Comparison of ENCODE assay signal across 9 mouse cellular contexts in genomic region chr14:9393271-9393771, GRCm38 (mm10).
DNase-seq lines count a peak whose midpoint lies in the region; ATAC-seq and TF ChIP-seq lines count a peak whose summit lies in the region.
"Had no signal": no experiment of that assay in that cellular context is flagged by ENCODE, and none has a peak within 500 bp of the region (broad histone marks: within the 10 kb centered on the region; RNA-seq: fewer than 3 reads in every experiment).

No protein-coding gene starts in this region.

- intact Hi-C loops in heart, postnatal 36 days (cut with DNase I): loop anchor here (5.0 to 10.0 kb wide), 4 partner anchors 351 to 1911 kb away; no protein-coding TSS in a partner anchor

- DNase-seq in MEL (ENCODE audit: low read depth, low spot score): peak; percentile 29
- peak; percentile 16 for DNase-seq in c-Kit-positive CD71-positive TER-119-positive erythroid progenitor cells, embryonic 14.5 days (ENCODE audit: low spot score)
- DNase-seq in forelimb bud, embryonic 11.5 days (ENCODE audit: low read depth, low spot score): peak; percentile 71
- peak; percentile 72 to 80 for DNase-seq in heart, postnatal 36 days
- peak; percentile 72 to 87 for DNase-seq in layer of hippocampus, adult 18-20 months (ENCODE audit: low spot score in 2 of 2)
- DNase-seq in lung, postnatal 10 days: peak; percentile 78
- peak; percentile 86 to 91 for DNase-seq in right cerebral cortex, postnatal 10 days (ENCODE audit: low spot score in 2 of 2)

- no peak for TF ChIP-seq EP300 in MEL (IDR thresholded peaks at IDR 0.05; ENCODE audit: low read depth in 1 of 2, low read length in 2 of 2)

- no peaks in the 10 kb centered on the region for H3K79me2 ChIP-seq in MEL (ENCODE audit: control insufficient read depth, insufficient read depth, low read length, poor library complexity)

- TF ChIP-seq CTCF in MEL (IDR thresholded peaks at IDR 0.05 in 2 of 3, conservative IDR thresholded peaks at IDR 0.05 in 1 of 3; ENCODE audit: control insufficient read depth in 1 of 3, insufficient read depth in 1 of 3, low read depth in 2 of 3, low read length in 3 of 3, poor library complexity in 1 of 3, severe bottlenecking in 1 of 3): peak; percentile 52 to 71 (median 66)

- no peak overlapping the region for H3K27ac ChIP-seq in MEL (ENCODE audit: control insufficient read depth, low read depth, low read length)
- H3K27ac ChIP-seq: lung, embryonic 15.5 days had no signal

- no peaks in the 10 kb centered on the region for H3K9me3 ChIP-seq in MEL (replicated peaks; ENCODE audit: insufficient read depth, low read length)
- H3K9me3 ChIP-seq: lung, embryonic 15.5 days had no signal

- ATAC-seq in erythroid progenitor cell, adult 5-6 weeks (replicated peaks; ENCODE audit: low FRiP score, poor library complexity, severe bottlenecking): no peak

- H3K36me3 ChIP-seq in MEL (ENCODE audit: control insufficient read depth in 1 of 2, insufficient read depth in 2 of 2, low read length in 2 of 2): no peaks in the 10 kb centered on the region
- H3K36me3 ChIP-seq: lung, embryonic 15.5 days had no signal

- peak; percentile 73 for TF ChIP-seq RAD21 in MEL (IDR thresholded peaks at IDR 0.05; ENCODE audit: low read depth, low read length)

- H3K4me1 ChIP-seq in MEL (ENCODE audit: control insufficient read depth in 1 of 2, insufficient read depth in 2 of 2, low read length in 2 of 2): no peaks in the 10 kb centered on the region
- H3K4me1 ChIP-seq: lung, embryonic 15.5 days had no signal

- no peak for TF ChIP-seq POLR2A in MEL (IDR thresholded peaks at IDR 0.05; ENCODE audit: control insufficient read depth in 1 of 2, insufficient read depth in 1 of 2, low read depth in 1 of 2, low read length in 2 of 2, poor library complexity in 1 of 2)

- H3K27me3 ChIP-seq in MEL (ENCODE audit: control insufficient read depth in 1 of 2, insufficient read depth in 2 of 2, low read length in 2 of 2): no peaks in the 10 kb centered on the region
- H3K27me3 ChIP-seq: lung, embryonic 15.5 days had no signal

- H3K4me3 ChIP-seq in MEL (ENCODE audit: control insufficient read depth in 1 of 2, insufficient read depth in 1 of 2, low read depth in 2 of 2, low read length in 2 of 2): no peak overlapping the region
- H3K4me3 ChIP-seq: lung, embryonic 15.5 days had no signal

- no peak overlapping the region for H3K9ac ChIP-seq in MEL (ENCODE audit: control insufficient read depth, low read depth, low read length, poor library complexity, severe bottlenecking)
- H3K9ac ChIP-seq: lung, embryonic 15.5 days had no signal

TF ChIP-seq in MEL, 35 proteins besides CTCF, POLR2A, EP300 and RAD21:
- peak; percentile 50 for TF ChIP-seq ZC3H11A (IDR thresholded peaks at IDR 0.05; ENCODE audit: low read depth, low read length)
- TF ChIP-seq UBTF (IDR thresholded peaks at IDR 0.05; ENCODE audit: borderline replicate concordance, insufficient read depth, low read depth, low read length): no peak
- TF ChIP-seq TAL1 (IDR thresholded peaks at IDR 0.05; ENCODE audit: low read length): no peak
- TF ChIP-seq SMC3 (IDR thresholded peaks at IDR 0.05; ENCODE audit: low read depth, low read length): peak; percentile 76

Comparison
In these comparisons a context has a peak if more than half of its experiments do, and no peak if none do; other contexts are left out.
1. DNase-seq: peak in every context shown above with its lines; median percentile 88 in right cerebral cortex, postnatal 10 days; 80 in layer of hippocampus, adult 18-20 months; 78 in lung, postnatal 10 days; 76 in heart, postnatal 36 days; 71 in forelimb bud, embryonic 11.5 days; 29 in MEL; 16 in c-Kit-positive CD71-positive TER-119-positive erythroid progenitor cells, embryonic 14.5 days.